ENCODE assay signal across 15 mouse cellular contexts in genomic region chr5:148620895-148621786, GRCm38 (mm10).
DNase-seq lines count a peak whose midpoint lies in the region.
"Had no signal": no experiment of that assay in that cellular context is flagged by ENCODE, and none has a peak within 500 bp of the region (broad histone marks: within the 10 kb centered on the region; RNA-seq: fewer than 3 reads in every experiment).

No protein-coding gene starts in this region.

- peak overlapping the region; percentile 72; the same call in 1 of the 2 replicates for H3K27ac ChIP-seq in forebrain, embryonic 10.5 days
- H3K27ac ChIP-seq: embryonic facial prominence, embryonic 13.5 days; liver, embryonic 15.5 days; neural tube, embryonic 15.5 days; stomach, embryonic 15.5 days had no signal

- 0 out of 2 replicates have a peak, but pooled peaks cover 3% of the 10 kb centered on the region for H3K9me3 ChIP-seq in forebrain, embryonic 10.5 days
- H3K9me3 ChIP-seq: embryonic facial prominence, embryonic 13.5 days; liver, embryonic 15.5 days; neural tube, embryonic 15.5 days; stomach, embryonic 15.5 days had no signal

- no peak overlapping the region for H3K4me3 ChIP-seq in forebrain, embryonic 10.5 days
- H3K4me3 ChIP-seq: embryonic facial prominence, embryonic 13.5 days; liver, embryonic 15.5 days; neural tube, embryonic 15.5 days; stomach, embryonic 15.5 days had no signal

- DNase-seq in layer of hippocampus, adult 18-20 months (ENCODE audit: low spot score in 2 of 2) = peak; percentile 41 to 69
- DNase-seq in layer of hippocampus, postnatal 14 days (ENCODE audit: low spot score in 2 of 2) = no peak
- DNase-seq in forebrain, embryonic 10.5 days (ENCODE audit: extremely low spot score, low spot score) = no peak
- DNase-seq in frontal cortex, postnatal 36 days (ENCODE audit: low spot score in 2 of 2) = peak; percentile 36 to 54
- peak; percentile 57 for DNase-seq in right cerebral cortex, adult 18-20 months
- no peak for DNase-seq in adrenal gland, adult 2 months
- no peak for DNase-seq in cerebellum, adult 18-20 months
- no peak for DNase-seq in T-cell, adult 2 months (ENCODE audit: low spot score)
- DNase-seq: cerebellum, postnatal 36 days; heart, adult 18-20 months; thymus, postnatal 36 days had no signal

- peaks cover 40% of the 10 kb centered on the region for H3K4me1 ChIP-seq in forebrain, embryonic 10.5 days
- H3K4me1 ChIP-seq: liver, embryonic 15.5 days; stomach, embryonic 15.5 days had no signal

- WGBS in forebrain, embryonic 10.5 days = 42% methylated on average over 10 of the region's 10 CpGs

- H3K36me3 ChIP-seq in forebrain, embryonic 10.5 days (replicated peaks) = no peaks in the 10 kb centered on the region
- H3K36me3 ChIP-seq: embryonic facial prominence, embryonic 13.5 days; liver, embryonic 15.5 days; neural tube, embryonic 15.5 days; stomach, embryonic 15.5 days had no signal

- no peaks in the 10 kb centered on the region for H3K27me3 ChIP-seq in forebrain, embryonic 10.5 days (ENCODE audit: poor library complexity, severe bottlenecking)
- H3K27me3 ChIP-seq: liver, embryonic 15.5 days; neural tube, embryonic 15.5 days; stomach, embryonic 15.5 days had no signal

Comparison
In these comparisons a context has a peak if more than half of its experiments do, and no peak if none do; other contexts are left out.
1. DNase-seq: peak in layer of hippocampus, adult 18-20 months (2 of 2), frontal cortex, postnatal 36 days (2 of 2) and right cerebral cortex, adult 18-20 months (single experiment); none in layer of hippocampus, postnatal 14 days (0 of 2), forebrain, embryonic 10.5 days (single experiment), adrenal gland, adult 2 months (single experiment), cerebellum, adult 18-20 months (0 of 2) and T-cell, adult 2 months (single experiment).